Mouse (Mus musculus): ENCODE measurements around the gene H2-T3.
"Not testable (repeated sequence)": the region's sequence is repeated elsewhere in the genome, so short reads cannot be mapped to it uniquely, and the experiment has no call there.

Gene H2-T3

DNA sequence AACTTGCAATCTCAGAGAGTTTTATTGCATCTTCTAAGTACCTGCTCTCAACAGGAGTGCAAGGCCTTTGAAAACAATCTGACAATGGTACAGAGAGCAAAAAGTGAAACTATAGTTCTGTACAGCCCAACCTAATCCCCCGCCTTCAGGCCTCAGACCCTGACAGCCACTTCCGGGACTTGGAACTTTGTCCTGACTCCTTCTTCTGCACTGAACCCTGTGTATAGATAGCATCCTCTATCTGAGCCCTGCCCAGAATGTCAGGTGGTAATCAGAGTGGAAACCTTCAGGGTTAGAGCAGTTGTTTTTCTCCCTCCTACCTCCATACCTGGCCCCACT, at the start of gene H2-T3:
Gene H2-T3, minus strand, starts transcription at position 119 of the 339 bp plus-strand sequence.
- DNase-seq (ENCODE audit: low spot score in 2 of 2) = peak in 1 of 2 experiments; percentile 18

DNA sequence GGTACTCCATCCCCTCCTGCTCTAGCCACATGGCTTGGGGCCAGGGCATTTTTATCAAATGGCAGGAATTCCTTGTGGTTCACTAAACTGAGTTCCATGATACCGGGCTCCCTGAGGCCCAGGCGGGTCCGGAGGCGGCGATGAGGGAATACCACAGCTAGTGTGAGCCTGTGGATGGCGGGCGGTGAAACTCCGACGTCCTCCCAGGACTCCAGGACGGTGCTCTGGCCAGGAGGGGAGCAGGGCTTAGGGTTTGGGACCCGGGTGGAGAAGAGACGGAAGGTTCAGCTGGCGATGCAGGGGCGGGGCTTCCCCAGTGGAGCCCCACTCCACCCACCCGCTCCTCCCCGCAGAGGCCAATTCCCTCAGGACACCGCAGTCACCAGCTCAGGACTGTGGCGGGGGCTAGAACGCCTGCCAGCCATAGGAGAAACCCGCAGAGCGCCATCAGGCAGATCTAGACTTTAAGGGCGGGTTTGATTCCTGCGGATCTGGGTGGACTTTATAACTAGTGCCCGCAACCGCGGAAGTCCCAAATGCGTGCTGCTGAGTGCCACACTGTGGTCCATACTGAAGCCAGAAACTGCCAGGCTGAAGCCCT, 47.3 kb upstream of the H2-T3 start:
- DNase-seq (ENCODE audit: low spot score in 2 of 2) = no peak

DNA sequence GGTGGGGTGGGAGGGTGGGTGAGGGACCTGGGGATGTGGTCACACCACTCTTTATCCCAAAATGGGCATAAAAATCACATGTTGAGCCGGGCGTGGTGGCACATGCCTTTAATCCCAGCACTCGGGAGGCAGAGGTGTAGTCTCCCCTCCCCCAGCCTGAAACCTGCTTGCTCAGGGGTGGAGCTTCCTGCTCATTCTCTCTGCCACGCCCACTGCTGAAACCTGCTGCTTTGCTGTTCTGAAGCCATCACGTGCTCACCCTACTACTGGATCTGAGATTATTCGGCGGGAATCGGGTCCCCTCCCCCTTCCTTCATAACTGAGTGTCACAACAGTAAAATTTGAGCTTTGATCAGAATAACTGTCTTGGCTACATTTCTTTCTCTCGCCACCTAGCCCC, 45.2 kb upstream of the H2-T3 start:
- peak; percentile 48 to 63 for DNase-seq (ENCODE audit: low spot score in 2 of 2)

DNA sequence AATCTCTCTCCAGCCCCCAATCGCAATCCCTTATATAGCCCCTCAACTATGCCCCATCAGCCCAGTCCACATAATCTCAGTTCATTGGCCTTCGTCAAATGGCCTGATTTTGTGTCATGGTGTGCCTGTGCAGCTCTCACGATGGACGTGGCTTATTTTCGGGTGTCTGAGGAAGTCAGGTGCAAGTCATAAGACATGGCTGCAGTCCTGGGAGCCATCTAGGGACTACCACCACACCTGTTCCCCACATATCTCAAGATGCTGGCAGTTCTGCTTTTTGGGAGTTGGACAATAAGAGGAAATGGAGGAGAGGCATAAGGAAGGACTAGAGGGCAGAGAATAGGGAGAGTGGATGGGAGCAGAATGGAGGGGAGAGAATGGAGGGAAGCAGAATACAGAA, 43.5 kb upstream of the H2-T3 start:
- no peak for DNase-seq (ENCODE audit: low spot score in 2 of 2)

DNA sequence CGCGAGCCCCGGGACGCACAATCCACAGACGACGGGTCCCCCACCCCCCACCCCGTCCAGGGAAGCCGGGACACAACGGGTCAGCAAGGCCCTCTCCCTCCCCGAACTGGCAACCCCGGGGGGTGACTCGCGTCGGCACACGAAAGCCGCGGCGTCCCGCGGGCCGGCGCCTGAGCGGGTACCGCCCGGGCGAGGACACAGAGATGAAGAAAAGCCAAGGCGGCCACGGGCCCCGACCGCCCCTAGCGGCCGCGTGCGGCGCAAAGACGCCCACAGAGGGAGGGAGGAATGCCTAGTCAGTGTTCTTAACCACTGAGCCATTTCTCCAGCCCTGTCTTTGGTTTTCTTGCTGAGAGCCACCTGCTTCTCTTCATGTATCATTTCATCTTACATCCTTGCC, 41.2 kb upstream of the H2-T3 start:
- DNase-seq (ENCODE audit: low spot score in 2 of 2) = peak; percentile 73 to 88

DNA sequence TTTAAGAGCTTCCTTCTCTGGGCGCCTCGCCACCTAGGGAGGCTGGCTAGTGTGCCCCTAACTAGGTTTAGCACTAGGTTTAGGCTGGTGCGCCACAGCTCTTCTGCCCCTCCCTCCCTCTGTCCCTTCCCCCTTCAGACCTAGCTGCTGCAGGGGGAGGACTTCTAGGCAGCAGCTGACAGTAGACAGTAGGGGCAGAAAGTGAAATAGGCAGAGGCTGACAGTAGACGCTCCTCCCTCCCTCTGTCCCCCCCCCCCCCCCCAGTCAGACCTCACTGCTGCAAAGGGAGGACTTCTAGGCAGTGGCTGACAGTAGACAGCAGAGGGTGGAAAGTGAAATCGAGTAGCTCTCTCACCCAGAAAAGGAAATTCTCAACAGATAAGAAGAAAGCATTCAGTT, 39.0 kb upstream of the H2-T3 start:
- DNase-seq (ENCODE audit: low spot score in 2 of 2) = peak; percentile 22 to 24

DNA sequence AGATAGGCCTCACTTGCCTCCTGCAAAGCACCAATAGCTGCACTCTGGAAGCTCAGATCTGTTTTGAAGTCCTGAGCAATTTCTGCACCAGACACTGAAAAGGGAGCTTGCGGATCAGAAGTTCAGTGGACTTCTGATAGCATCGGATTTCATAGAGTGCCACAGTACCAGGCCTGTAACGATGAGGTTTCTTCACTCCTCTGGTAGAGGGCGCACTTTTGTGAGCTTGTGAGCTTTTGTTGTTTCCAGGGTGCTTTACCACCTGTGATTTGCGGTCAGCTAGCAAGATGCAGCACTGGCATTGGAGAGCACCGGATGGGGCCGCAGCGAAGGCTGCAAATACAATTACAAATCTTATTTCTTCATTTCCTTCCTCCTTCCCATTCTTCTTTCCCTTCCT, 36.8 kb upstream of the H2-T3 start:
- DNase-seq (ENCODE audit: low spot score in 2 of 2) = peak; percentile 63 to 73

DNA sequence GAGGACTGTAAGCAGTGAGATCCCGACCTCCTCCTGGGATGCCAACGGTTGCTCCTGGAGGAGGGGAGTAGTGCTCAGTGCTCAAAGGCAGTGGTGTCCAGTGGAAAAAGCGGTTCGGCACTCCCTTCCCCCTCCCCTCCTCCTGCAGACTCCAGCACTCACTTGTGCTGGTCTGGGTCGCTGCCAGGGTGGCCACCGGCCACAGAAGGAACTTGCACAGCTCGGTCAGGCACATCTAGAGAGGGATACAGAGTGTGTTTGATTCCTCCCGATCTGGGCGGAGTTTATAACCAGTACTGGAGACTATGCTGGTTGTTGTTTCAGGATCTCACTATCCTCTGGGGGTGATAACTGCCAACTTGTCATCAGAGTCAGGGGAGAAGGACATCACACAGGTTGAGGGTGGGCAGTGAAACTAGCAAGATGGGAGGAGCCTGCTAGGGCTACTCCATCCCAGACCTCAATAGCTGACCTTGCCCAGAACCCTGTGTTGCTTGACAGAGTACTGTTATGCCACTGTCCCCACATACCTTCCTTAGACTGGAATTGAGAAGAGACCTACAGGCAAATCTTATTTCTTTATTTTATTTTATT, 35.2 kb upstream of the H2-T3 start:
- DNase-seq (ENCODE audit: low spot score in 2 of 2) = no peak

DNA sequence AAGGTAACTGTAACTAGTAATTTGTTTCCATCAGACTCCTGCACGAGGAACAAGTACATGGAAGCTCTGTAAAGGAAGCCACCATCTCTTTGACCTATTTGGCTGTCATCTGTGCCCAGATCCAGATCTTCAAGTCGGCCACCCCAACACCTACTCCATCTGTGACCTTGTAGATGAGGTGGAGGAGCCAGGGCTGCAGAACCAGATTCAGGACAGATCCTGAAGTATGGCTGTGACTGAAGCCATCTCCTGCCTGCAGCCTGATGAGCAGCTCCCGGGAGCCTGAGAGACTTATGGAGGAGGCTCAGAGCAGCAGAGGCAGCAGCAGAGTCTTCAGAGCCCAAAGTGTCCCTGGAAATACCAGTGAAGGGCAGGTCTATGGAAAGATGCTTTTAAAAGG, 34.4 kb upstream of the H2-T3 start:
- DNase-seq (ENCODE audit: low spot score in 2 of 2) = no peak

DNA sequence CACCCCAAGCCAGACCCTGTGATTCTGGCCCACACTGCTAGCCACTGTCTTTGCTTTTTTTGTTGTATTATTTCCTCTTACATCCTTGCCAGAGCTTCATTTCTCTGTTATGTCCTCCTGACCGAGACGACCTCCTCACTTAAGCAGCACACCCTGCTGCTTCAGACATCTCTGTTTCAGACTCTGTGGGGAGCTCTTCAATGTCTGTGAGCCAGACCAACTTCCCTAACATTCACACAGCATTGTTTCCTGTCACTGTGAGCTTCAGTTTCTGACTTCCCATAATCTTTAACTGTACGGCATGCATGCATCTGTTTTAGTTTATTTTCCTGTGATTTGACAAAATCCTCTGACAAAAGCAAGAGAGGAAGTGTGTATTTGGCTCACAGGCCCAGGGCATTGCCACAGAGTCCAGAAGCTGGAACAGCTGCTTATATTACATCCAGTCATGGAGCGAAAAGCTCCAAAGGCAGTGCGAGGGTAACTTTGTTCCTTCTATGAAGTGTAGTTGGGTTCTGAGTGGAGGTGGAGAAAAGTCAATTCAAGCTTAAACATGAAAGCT, 28.6 kb upstream of the H2-T3 start:
- no peak for DNase-seq (ENCODE audit: low spot score in 2 of 2)

DNA sequence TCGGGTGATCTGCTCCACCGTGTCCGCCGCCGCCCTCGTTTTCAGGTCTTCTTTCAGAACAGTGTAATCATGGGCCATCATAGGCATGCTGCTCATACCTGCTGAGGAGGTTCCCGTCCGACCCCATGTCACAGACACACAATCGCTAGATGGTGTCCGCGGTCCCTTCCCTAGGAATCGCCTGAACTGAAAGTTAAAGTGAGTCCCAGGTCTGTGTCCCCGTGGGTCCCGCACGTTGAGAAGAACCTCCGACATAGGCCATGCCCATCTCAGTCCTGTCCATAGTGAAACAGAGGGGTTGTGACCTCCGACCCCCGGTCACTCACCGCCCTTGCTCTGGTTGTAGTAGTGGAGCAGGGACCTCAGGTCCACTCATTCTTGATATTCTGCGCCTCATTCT, 25.5 kb upstream of the H2-T3 start:
- DNase-seq (ENCODE audit: low spot score in 2 of 2) = no peak

DNA sequence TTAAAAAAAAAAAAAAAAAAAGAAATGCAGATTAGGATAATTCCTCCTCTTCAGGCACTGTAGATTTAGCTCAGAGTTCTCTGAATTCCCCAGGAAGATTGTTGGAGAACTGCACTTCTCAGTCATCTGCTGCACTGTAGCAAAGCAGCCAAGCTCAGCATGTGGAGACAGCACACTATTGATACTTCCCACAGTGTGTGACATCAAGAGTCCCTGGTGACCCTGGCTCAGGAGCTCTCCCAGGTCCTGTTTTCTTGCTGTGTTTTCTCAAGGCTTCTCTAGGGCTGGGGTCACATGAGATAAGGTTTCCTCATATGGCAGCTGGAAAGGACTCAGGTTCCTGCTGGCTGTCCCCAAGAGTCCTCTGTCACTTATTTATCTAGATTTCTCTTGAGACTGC, 16.8 kb upstream of the H2-T3 start:
- no peak for DNase-seq (ENCODE audit: low spot score in 2 of 2)

DNA sequence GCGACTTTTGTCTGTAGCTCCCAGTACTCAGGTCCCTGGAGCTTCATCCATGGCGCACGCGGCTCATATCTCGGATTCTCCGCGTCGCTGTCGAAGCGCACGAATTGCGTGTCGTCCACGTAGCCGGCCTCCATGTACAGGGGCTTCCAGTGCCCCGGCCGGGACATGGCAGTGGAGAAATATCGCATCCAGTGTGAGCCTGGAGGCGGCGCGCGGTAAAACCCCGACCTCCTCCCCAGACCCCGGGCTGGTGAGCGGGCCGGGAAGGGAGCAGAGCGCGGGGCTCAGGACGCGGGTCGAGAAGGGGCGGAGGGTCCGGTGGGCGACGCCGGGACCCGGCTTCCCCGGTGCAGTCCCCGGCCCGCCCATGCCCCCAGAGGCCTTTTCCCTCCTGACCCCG, 15.8 kb upstream of the H2-T3 start:
- DNase-seq (ENCODE audit: low spot score in 2 of 2) = no peak

DNA sequence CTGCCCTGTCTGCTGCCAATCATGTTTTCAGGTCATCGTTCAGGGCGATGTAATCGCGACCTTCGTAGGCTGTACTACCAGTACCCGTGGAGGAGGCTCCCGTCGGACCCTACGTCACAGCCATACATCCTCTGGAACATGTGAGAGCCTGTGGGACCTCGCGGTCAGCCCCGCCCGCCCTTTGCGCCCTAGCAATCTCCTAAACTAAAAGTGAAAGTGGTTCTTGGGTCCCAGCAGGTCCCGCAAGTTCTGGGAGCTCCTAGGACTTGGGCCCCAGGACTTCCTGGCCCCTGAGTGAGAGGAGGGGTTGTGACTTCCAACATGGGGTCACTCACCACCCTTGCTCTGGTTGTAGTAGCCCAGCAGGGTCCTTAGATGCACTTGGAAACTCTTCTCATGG, 15.4 kb upstream of the H2-T3 start:
- no peak for DNase-seq (ENCODE audit: low spot score in 2 of 2)

DNA sequence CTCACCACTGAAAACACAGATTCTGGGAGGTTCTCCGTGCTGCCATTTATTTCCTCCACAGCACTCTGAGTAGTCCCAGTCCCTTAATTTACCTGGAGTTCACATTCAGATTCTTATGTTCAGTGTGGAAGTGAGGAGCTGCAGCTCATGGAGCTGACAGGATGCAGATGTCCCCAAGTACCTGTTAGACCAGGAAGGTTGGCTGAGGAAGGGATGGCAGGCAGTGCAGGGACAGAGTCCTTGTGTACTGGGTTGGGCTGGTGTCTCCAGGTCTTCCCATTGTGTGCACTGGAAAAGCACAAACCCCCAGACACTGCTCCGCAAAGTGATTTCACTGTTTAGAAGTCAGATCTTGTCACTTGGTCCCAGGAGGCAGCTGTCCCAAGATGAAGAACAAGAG, 11.8 kb upstream of the H2-T3 start:
- DNase-seq (ENCODE audit: low spot score in 2 of 2) = no peak

DNA sequence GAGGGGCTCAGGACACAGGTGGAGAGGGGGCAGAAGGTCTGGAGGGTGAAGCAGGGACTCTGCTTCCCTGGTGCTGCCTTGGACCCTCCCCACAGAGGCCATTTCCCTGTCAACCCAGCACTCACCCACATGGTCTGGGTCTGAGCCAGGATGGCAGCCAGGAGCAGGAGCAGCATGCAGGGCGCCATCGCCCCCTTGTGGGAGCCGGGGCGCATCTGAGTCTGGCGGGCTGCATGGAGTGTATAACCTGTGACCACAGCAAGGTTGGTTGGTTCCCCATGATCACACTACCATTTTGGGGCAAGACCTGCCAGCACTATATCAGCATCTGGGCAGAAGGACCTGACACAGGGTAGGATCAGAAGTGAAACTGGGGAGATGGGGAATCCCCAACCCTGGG, 8.2 kb upstream of the H2-T3 start:
- peak; percentile 55 to 85 for DNase-seq (ENCODE audit: low spot score in 2 of 2)

DNA sequence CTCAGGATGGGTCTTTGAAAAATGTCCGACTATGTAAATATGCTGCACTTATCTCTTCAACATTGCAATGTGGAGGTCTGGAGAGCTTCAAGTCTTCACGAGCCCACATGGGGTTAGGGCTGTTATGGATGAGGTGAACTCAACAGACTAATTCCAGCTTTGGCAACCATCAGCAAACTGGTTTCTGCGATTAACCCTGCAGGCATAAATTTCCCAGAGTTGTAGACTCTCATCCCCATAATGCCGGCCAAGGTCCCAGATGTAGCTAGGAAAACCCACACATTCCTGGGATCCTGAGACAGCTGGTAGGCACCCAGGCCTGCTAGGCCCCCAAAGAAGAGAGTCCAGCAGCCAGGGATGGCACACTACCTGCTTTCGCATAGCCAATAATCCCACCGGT, 4.4 kb upstream of the H2-T3 start:
- DNase-seq (ENCODE audit: low spot score in 2 of 2) = no peak

DNA sequence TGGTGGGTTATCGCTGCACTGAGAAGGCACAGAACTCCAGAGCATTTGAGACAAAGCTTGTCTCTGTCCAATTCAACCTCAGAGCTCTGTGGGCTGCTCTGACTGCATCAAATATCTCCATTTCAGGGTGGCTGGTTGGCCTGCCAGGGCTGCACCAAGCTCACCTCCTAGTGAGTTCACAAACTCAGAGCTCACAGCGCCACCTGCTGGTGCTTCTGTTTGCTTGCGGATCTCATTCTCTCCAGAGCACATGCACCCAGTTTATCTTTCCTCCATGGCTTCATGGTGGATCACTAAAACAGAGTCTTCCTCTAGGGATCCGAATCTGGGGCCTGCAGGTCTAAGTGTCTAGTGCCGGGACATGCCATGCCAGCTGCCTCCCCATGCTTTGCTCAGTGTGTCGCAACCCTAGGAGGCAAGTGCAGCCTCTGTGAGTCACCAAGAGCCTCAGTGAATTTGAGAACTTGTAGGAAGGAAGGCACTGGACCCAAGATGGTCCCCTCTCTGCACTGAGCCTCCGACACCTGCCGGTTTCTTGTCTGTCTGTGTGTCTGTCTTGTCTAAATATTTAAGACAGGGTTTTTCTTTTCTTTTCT, 3.6 kb upstream of the H2-T3 start:
- peak; percentile 70 to 84 for DNase-seq (ENCODE audit: low spot score in 2 of 2)

DNA sequence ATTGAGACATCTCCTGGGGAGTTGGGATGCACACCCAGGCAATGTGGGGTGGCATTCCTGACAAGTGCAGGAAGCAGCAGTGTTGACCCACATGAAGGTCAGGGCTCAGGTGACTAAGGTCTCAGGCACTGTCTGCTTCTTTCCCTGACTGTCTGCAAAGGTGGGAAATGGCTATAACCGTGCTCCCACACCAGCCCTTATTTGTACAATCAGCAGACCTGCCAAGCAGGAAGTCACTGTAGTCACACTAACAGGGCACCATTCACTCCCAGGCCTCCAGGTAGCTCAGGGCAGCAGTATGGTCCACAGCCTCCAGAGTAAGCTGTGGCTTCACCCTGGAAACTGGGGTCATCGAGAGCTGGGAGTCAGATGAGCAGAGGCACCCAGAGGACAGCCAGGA, 2.3 kb upstream of the H2-T3 start:
- no peak for DNase-seq (ENCODE audit: low spot score in 2 of 2)

DNA sequence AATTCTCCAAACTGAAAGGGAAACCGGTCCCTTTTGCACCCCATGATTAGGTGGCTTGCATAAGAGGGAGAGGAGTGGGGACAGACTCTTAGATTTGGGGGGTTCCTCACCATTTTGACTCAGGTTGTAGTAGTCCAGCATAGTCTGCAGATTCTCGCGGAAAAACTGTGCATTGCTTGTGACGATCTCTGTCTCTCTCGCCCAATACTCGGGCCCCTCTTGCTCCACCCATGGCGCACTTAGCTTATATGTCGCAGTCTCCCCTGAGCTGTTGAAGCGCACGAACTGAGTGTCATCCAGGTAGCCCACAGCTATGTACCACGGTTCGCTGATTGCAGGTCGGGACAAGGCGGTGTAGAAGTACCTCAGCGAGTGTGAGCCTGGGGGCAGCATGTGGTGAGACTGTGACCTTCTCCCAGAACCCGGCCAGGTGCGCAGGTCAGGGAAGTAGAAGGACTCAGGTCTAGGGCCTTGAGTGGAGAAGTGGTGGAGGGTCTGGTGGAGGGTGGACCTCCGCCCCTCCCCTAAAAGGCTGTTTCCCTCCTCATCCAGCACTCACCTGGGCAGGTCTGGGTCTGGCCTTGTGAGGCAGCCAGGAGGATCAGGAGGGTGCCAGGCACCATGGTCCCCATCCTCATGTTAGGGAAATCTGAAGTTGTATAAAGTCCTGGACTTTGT, 457 bp downstream of the H2-T3 start:
- DNase-seq (ENCODE audit: low spot score in 2 of 2) = peak; percentile 25 to 52

DNA sequence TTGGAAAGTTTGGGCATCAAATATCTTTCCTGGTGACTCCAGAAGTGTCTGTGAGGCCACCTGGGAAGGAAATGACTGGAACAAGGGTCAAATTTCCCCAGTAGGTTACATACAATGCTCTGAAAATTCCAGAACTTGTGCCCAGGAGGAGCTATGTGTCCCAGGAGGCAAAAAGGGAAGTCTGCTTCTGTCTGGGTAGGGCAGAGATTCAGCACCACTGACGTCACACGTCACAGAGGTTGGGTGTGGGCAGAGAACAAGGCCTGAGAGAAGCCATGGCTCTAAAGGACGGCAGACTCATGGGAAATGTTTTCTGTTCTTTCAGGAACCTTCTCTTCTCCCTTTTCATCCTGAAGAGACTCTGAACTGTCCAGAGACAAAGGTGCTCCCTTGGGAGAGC, 2.5 kb downstream of the H2-T3 start:
- no peak for DNase-seq (ENCODE audit: low spot score in 2 of 2)

DNA sequence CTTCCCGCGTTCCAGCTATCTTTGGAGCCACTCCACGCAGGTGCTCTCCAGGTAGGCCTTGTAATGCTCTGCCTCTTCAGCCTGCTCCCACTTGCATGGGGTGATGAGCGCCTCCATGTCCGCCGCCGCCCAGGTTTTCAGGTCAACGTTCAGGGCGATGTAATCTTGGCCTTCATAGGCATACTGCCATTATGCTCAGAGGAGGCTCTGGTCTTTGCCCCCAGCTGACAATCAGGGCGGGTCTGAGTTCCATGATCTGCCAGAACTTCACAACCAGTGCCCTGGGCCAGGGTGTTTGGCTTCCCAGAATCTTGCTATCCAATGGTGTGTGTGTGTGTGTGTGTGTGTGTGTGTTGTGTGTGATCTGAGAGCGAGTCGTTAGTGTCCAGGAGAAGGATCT, 7.9 kb downstream of the H2-T3 start:
- no peak for DNase-seq (ENCODE audit: low spot score in 2 of 2)

DNA sequence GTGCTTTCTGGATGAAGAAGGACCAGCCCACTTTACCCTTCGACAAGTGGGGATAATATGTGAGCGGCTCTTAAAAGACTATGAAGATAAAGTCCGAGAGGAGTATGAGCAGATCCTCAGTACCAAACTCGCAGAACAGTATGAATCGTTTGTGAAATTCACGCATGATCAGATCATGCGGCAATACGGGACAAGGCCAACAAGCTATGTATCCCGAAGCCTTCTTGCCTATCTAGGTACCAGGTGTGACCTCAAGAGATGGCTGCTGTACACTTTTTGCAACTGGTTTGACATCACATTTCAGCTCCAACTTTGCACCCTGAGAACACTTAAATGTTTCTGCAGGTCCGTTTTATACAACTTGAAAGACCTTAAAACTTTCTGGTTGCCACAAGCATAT, 10.6 kb downstream of the H2-T3 start:
- DNase-seq (ENCODE audit: low spot score in 2 of 2) = not testable (repeated sequence)

All from thymus, postnatal 10 days (tissue).